Mouse (Mus musculus) cerebellum, adult 2 months (tissue): ENCODE results near the gene Gpr156.
"Not testable (repeated sequence)": the region's sequence is repeated elsewhere in the genome, so short reads cannot be mapped to it uniquely, and the experiment has no call there.

Experiments
- CTCF ChIP-seq: fragments of 200-500 bp; IDR thresholded peaks from 2 replicates; pipeline ENCODE4 v1.5.1; 2011; ENCODE audit warnings: low read depth, mild to moderate bottlenecking, control low read depth, low read length, moderate library complexity, borderline replicate concordance; ENCODE audit not compliant: insufficient read depth
- POLR2A ChIP-seq: fragments of 200-500 bp; IDR thresholded peaks from 2 replicates; pipeline ENCODE4 v1.6.1; 2011; ENCODE audit warnings: low read length, control low read depth, borderline replicate concordance; ENCODE audit not compliant: insufficient read depth

GRCm38 (mm10) chr16:37973239-37973638 is 56.9 kb downstream of the Gpr156 start:
- TF ChIP-seq POLR2A, CTCF: not testable (repeated sequence)
